Mouse (Mus musculus) midbrain, embryonic 15.5 days (tissue): ENCODE data around the gene Lgals1. TPM values are rescaled to one million over a fixed set of nuclear protein-coding genes. Genes with fewer than 3 reads are reported as not detected.

ENCODE experiments used
- microRNA-seq: library from miRNA; unstranded; fragments of <30 nt; microRNA quantifications from one replicate; pipeline ENCODE4, GENCODE M21; 2016
- polyA plus RNA-seq: library from polyadenylated mRNA; unstranded; fragments of >200 nt; fragmentation: Nextera tagmentation; extraction: Ambion mirVana; gene quantifications from 2 replicates; pipeline ENCODE4 v1.2.1, GENCODE M21; 2015

The Lgals1 gene
- polyA plus RNA-seq, 1 experiment from 2014 or later, result 80.4 TPM

Small RNA genes within 50 kb of the gene (microRNA-seq; reads per million reads assigned to microRNA genes)
- gene Mir6955, result 0.92 reads per million

Other genes starting within 250 kb of the Lgals1 start
- gene Elfn2, start 208.0 kb upstream of the Lgals1 start, polyA plus RNA-seq, result 10.1 and 11.1 TPM in 2 replicates
- 27.1 and 30.1 TPM in 2 replicates for gene Mfng, start 153.2 kb upstream of the Lgals1 start, polyA plus RNA-seq
- 2.1 and 2.3 TPM in 2 replicates for gene Card10, start 123.7 kb upstream of the Lgals1 start, polyA plus RNA-seq
- gene Cdc42ep1, start 84.1 kb upstream of the Lgals1 start, polyA plus RNA-seq, result 13.1 and 15.7 TPM in 2 replicates
- 0.31 TPM in 1 of 2 replicates, not detected in the other for gene Lgals2, start 71.2 kb upstream of the Lgals1 start, polyA plus RNA-seq
- gene Gga1, start 49.5 kb upstream of the Lgals1 start, polyA plus RNA-seq, result 50.7 and 50.8 TPM in 2 replicates
- not detected in 2 replicates for gene Gm49510, start 27.1 kb upstream of the Lgals1 start, polyA plus RNA-seq
- gene Sh3bp1, start 27.0 kb upstream of the Lgals1 start, polyA plus RNA-seq, result 3.6 and 4.2 TPM in 2 replicates
- gene Pdxp, start 12.8 kb upstream of the Lgals1 start, polyA plus RNA-seq, result 112 and 125 TPM in 2 replicates
- 62.5 and 65.8 TPM in 2 replicates for gene Nol12, start 8.2 kb downstream of the Lgals1 start, polyA plus RNA-seq
- gene Triobp, start 21.0 kb downstream of the Lgals1 start, polyA plus RNA-seq, result 51.7 and 55.5 TPM in 2 replicates
- 183 and 198 TPM in 2 replicates for gene H1f0, start 101.7 kb downstream of the Lgals1 start, polyA plus RNA-seq
- gene Galr3, start 115.2 kb downstream of the Lgals1 start, polyA plus RNA-seq, result not detected in 2 replicates
- gene Ankrd54, start 136.2 kb downstream of the Lgals1 start, polyA plus RNA-seq, result 61.0 and 64.3 TPM in 2 replicates
- 165 and 167 TPM in 2 replicates for gene Eif3l, start 148.5 kb downstream of the Lgals1 start, polyA plus RNA-seq
- gene Micall1, start 182.2 kb downstream of the Lgals1 start, polyA plus RNA-seq, result 13.9 and 15.8 TPM in 2 replicates
- 229 and 243 TPM in 2 replicates for gene Polr2f, start 214.3 kb downstream of the Lgals1 start, polyA plus RNA-seq
- 15.1 and 19.1 TPM in 2 replicates for gene 1700088E04Rik, start 214.5 kb downstream of the Lgals1 start, polyA plus RNA-seq
- 2.9 TPM in 2 replicates for gene Sox10, start 238.5 kb downstream of the Lgals1 start, polyA plus RNA-seq